Mouse (Mus musculus) right cerebral cortex, adult 2 months (tissue): Measurements from ENCODE around the gene Nod2.

Source experiments
- DNase-seq, 2 experiments: peaks; one replicate each; pipeline ENCODE4 v3.0.0; 2021 to 2022; ENCODE audit warnings: low spot score in 2 of 2

Gene Nod2

GRCm38 (mm10) chr8:88646837-88647778 is at the start of gene Nod2:
Nod2 (plus strand) TSS chr8:88647315.
- DNase-seq = peak in 1 of 2 experiments; percentile 36

DNA sequence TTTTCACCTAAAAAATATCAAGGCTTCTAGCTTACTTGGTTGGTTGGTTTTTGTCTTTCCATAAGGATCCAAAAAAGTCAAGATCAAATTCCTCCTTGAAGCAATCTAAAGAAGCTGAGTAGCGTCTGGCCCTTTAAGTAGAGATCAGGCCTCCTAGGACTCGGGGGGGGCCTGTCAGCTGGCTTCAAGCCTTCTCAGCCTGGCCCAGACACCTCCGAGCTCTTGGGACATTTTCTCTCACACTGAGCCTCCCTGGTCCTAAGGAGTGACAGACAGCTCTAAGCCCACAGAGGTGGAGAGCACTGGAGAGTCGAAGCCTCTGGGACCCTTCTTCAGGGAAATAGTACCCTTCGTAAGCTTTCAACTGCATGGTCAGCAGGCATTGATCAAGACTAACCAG is 48.5 kb upstream of the Nod2 start:
- no peak for DNase-seq

GRCm38 (mm10) chr8:88599491-88599890 is 47.6 kb upstream of the Nod2 start:
- no peak for DNase-seq

DNA sequence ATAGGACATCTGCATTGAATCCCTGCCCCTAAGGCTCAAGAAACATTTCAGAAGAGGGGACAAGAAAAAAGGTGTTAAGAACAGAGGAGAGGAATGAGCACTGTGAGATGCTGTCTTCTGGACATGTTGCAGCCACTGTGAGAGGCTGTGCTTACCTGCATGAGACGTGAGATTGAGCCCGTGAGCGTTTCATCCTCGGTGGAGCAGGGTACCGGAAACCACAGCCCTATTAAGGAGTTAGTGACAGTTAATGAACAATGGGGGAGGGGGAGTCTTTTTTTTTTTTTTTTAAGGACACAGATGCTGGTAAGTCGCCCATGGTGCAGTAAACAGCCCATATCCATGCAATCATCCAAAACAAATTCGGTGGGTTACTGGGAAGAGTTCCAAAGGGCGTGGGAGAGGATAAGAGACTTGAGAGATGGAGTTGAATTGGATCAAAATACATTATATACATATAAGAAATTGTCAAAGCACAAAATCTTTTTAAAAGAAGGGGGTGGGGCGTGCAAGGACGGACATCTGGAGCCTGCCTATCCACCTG is 43.6 kb upstream of the Nod2 start:
- DNase-seq = peak in 1 of 2 experiments; percentile 14

- DNase-seq = peak; percentile 22 to 38
Measured at GRCm38 (mm10) chr8:88604065-88605038, 42.8 kb upstream of the Nod2 start.

- DNase-seq = no peak
Measured at GRCm38 (mm10) chr8:88605361-88606040, 41.6 kb upstream of the Nod2 start.

- DNase-seq = no peak
Measured at GRCm38 (mm10) chr8:88609036-88609435, 38.1 kb upstream of the Nod2 start.

- DNase-seq = no peak
Measured at GRCm38 (mm10) chr8:88610271-88610670, 36.8 kb upstream of the Nod2 start.

- DNase-seq = no peak
Measured at GRCm38 (mm10) chr8:88614981-88615380, 32.1 kb upstream of the Nod2 start.

- no peak for DNase-seq
Measured at GRCm38 (mm10) chr8:88618612-88619011, 28.5 kb upstream of the Nod2 start.

GRCm38 (mm10) chr8:88619513-88619912 is 27.6 kb upstream of the Nod2 start:
- DNase-seq = no peak

DNA sequence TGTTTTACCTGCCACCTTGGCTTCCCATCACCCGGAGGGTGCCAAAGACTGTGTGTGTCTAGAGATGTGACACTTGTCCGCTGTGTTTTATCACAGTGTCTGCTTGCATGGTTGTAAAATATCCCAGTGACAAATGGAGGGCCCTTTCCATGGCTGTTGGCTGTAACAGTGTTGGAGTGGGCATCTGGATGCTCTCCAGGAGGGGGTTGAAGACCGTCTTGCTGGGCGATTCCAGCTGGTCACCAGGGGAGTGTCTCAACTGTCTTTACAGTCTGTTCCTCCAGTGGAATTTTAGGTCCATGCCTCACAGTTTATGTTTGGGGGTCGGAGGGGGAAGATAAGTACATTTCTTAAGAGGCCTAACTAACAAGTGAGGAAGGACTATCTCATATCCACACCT is 26.2 kb upstream of the Nod2 start:
- DNase-seq = no peak

- DNase-seq = peak; percentile 90
Measured at GRCm38 (mm10) chr8:88621408-88621807, 25.7 kb upstream of the Nod2 start.

GRCm38 (mm10) chr8:88623351-88623750 is 23.8 kb upstream of the Nod2 start:
- DNase-seq = no peak

DNA sequence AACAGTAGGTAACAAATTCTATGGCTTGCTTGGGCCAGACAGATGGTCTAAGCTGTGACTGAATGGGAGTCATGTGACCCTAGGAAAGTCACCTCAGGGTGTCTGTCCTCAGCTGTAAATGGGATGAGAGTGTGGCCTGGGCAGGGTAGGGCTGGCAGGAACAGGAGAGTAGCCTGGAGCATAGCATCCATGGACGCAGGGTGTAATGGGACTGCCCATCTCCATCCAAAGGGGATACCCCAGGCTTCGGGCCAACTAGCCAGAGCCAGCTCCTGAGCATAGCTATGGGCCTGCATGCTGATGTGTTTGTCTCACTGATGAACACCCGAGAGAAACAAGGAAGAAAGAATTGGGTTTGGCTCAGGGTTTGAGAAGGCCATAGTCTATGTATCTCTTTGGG is 22.8 kb upstream of the Nod2 start:
- no peak for DNase-seq

DNA sequence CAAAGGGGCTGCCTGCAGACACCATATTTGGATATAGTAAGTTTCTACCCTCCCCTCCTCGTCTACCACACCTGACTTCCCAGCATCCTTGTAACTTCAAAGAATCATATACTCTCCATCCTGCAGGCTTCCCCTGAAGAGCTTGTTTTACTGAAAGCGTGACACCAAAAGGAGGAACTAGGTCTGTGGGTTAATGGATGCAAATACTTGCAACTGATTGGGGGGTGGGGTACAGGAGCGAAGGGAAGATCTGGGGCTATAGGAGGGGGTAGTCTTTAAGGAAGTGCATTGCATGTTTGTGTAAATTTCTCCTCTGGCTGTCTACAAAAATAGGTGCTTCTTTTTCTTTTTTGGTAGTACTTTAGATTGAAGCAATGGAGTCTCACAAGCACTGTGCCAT is 20.7 kb upstream of the Nod2 start:
- DNase-seq = no peak

DNA sequence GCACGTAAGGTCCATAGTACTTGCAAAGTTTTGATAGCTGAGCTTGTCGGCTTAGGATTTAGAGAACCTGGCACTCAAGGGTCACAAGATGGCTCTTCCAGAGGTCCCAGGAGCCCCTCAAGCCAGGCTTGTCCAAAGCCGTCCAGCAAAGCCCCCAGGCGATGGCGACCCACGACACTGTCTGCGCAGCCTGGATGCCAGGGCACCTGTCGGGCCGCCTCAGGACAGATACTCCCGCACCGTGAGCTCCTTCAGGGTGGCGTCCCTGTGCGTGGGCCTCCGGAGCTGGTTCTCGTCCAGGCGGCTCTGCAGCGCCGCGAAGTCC is 20.2 kb upstream of the Nod2 start:
- no peak for DNase-seq

DNA sequence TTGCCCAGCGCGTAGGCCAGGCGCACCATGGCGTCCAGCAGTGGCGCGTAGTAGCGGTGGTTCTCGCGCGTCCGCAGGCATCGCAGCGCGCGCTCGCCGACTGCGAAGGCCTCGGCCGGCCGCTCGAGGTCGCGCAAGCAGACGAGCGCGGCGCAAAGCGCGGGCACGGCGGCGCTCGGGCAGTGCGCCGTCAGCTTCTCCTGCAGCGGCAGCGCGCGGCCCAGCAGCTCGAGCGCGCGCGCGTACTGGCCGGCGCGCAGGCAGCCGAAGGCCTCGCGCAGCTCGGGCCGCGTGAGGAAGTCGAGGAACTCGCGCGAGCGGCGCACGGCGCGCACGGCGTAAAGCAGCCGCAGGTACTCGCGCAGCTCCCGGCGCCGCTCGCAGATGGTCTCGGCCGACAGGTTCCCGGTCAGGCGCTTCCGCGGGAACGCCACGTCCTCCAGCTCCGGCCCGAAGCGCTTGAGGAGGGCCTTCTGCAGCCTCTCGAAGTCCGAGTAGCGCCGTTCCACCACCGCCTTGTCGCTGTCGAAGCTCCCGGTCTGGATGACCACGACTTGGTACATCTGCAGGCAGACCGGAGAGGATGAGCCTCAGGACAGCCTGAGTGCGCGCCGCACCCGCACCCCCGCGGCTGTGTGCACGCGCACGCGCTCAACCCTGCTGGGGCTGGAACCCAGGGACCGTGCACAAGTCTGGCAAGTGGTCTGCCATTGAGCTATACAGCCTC is 19.7 kb upstream of the Nod2 start:
- DNase-seq = peak; percentile 70 to 78

GRCm38 (mm10) chr8:88628001-88628774 is 18.9 kb upstream of the Nod2 start:
- peak; percentile 57 to 66 for DNase-seq

DNA sequence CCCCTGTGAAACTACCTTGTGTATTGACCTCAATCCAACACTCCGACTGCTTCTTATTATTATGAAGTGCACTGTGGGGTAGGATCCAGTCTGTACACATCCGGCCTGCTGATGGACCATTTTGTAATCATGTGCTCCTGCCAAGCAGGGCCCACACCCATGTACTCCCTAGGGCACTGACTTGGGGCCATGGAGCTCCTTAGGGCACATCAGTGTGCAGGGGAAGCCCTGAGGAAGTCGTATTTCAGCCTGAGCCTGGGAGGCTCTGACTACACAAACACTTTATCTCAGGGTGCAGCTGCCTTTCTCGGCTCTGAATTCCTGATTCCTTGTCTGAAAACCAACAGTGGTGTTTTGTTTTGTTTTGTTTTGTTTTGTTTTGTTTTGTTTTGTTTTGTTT is 16.9 kb upstream of the Nod2 start:
- no peak for DNase-seq
